Mouse (Mus musculus) forebrain, embryonic 16.5 days (tissue): ENCODE data around the gene Fcor. TPM values are rescaled to one million over a fixed set of nuclear protein-coding genes. Genes with fewer than 3 reads are reported as not detected.

Source experiments
- ATAC-seq: fragments of 200-750 bp; cut with Nextera tagmentation; 2 replicates; pipeline ENCODE4 v1.8.0; 2017; ENCODE audit warnings: mild to moderate bottlenecking, moderate library complexity
- H3K27ac ChIP-seq: fragments of 300-500 bp; sonication (generic); 2 replicates; pipeline ENCODE4 v1.5.1; 2014; ENCODE audit warnings: low read length, control low read depth
- H3K27me3 ChIP-seq: fragments of 300-500 bp; sonication (generic); replicated peaks from 2 replicates; pipeline ENCODE4 v1.6.1; 2014; ENCODE audit warnings: low read length; ENCODE audit not compliant: control insufficient read depth, insufficient read depth
- H3K36me3 ChIP-seq: fragments of 300-500 bp; sonication (generic); 2 replicates; pipeline ENCODE4 v1.6.1; 2014; ENCODE audit not compliant: control insufficient read depth, insufficient read depth
- H3K4me1 ChIP-seq: fragments of 300-500 bp; sonication (generic); replicated peaks from 2 replicates; pipeline ENCODE4 v1.6.1; 2014; ENCODE audit warnings: low read length; ENCODE audit not compliant: control insufficient read depth, insufficient read depth
- H3K4me2 ChIP-seq: fragments of 300-500 bp; sonication (generic); 2 replicates; pipeline ENCODE4 v1.6.1; 2014; ENCODE audit warnings: mild to moderate bottlenecking, low read length, control low read depth
- H3K4me3 ChIP-seq: fragments of 300-500 bp; sonication (generic); replicated peaks from 2 replicates; pipeline ENCODE4 v1.5.1; 2014; ENCODE audit warnings: mild to moderate bottlenecking, low read length, control low read depth
- H3K9ac ChIP-seq: fragments of 300-500 bp; sonication (generic); replicated peaks from 2 replicates; pipeline ENCODE4 v1.6.1; 2014; ENCODE audit warnings: low read depth, low read length, control low read depth
- H3K9me3 ChIP-seq: fragments of 300-500 bp; sonication (generic); 2 replicates; pipeline ENCODE4 v1.6.1; 2016; ENCODE audit warnings: low read length; ENCODE audit not compliant: control insufficient read depth
- WGBS: fragments of 180-500 bp; shearing (Covaris S2); extraction: QIAGEN DNeasy Blood & Tissue Kit; methylation state at CpG from one replicate; pipeline ENCODE4 v1.1.7; 2014; 5-methylcytosine and 5-hydroxymethylcytosine counted together
- polyA plus RNA-seq: library from polyadenylated mRNA; unstranded; fragments of >200 nt; fragmentation: Nextera tagmentation; extraction: Ambion mirVana; gene quantifications from 2 replicates; pipeline ENCODE4 v1.2.1, GENCODE M21; 2015

Gene Fcor
- polyA plus RNA-seq, 1 experiment from 2014 or later, result 14.2 TPM

GRCm38 (mm10) chr8:3656725-3657381, 15.3 kb downstream of the Fcor start:
- no peak overlapping the region for H3K27ac ChIP-seq
- no peaks in the 10 kb centered on the region for H3K36me3 ChIP-seq
- peaks cover 4% of the 10 kb centered on the region; the same call in 1 of the 2 replicates for H3K4me1 ChIP-seq
- no peaks in the 10 kb centered on the region for H3K27me3 ChIP-seq
- ATAC-seq, result peak; percentile 43; the same call in 1 of the 2 replicates
- WGBS, result 18% methylated on average over 7 of the region's 7 CpGs
- H3K9ac ChIP-seq, result no peak overlapping the region
- no peaks in the 10 kb centered on the region for H3K9me3 ChIP-seq
- no peak overlapping the region; the same call in 1 of the 2 replicates for H3K4me3 ChIP-seq
- H3K4me2 ChIP-seq, result peak overlapping the region; percentile 25; the same call in 1 of the 2 replicates

GRCm38 (mm10) chr8:3655526-3655925, 16.6 kb downstream of the Fcor start, which contains the start of gene Retn:
Gene Retn (plus strand): TSS chr8:3655770.
- no peak within 1 kb of the TSS for H3K4me3 ChIP-seq
- no peaks in the 10 kb centered on the region for H3K27me3 ChIP-seq
- 74% methylated on average over 3 of the region's 3 CpGs for WGBS
- no peak within 1 kb of the TSS for H3K9ac ChIP-seq
- no peak for ATAC-seq
- H3K27ac ChIP-seq, result no peak within 1 kb of the TSS
- no peak within 1 kb of the TSS for H3K4me2 ChIP-seq
- H3K36me3 ChIP-seq, result no peaks in the 10 kb centered on the region
- no peaks in the 10 kb centered on the region for H3K9me3 ChIP-seq
- peaks cover 4% of the 10 kb centered on the region; the same call in 1 of the 2 replicates for H3K4me1 ChIP-seq

- ATAC-seq, result no peak
- Histone ChIP-seq H3K36me3 (no peaks in the 10 kb centered on the region), H3K27me3 (no peaks in the 10 kb centered on the region), H3K4me2 (no peak overlapping the region), H3K9ac (no peak overlapping the region), H3K4me1 (peaks cover 4% of the 10 kb centered on the region; the same call in 1 of the 2 replicates), H3K9me3 (no peaks in the 10 kb centered on the region), H3K27ac (no peak overlapping the region), H3K4me3 (no peak overlapping the region)
- WGBS, result 78% methylated on average over 11 of the region's 11 CpGs
These were observed 17.2 kb downstream of the Fcor start for GRCm38 (mm10) chr8:3654726-3655508.

- Histone ChIP-seq H3K9ac (no peak overlapping the region), H3K27me3 (no peaks in the 10 kb centered on the region), H3K4me1 (peaks cover 4% of the 10 kb centered on the region; the same call in 1 of the 2 replicates), H3K27ac (no peak overlapping the region), H3K4me2 (no peak overlapping the region), H3K4me3 (no peak overlapping the region), H3K9me3 (no peaks in the 10 kb centered on the region), H3K36me3 (no peaks in the 10 kb centered on the region)
- WGBS, result 65% methylated on average over 3 of the region's 3 CpGs
- ATAC-seq, result no peak
These were observed 19.3 kb downstream of the Fcor start for GRCm38 (mm10) chr8:3652845-3653244.

- Histone ChIP-seq H3K4me1 (no peaks in the 10 kb centered on the region), H3K9me3 (no peaks in the 10 kb centered on the region), H3K27ac (no peak overlapping the region), H3K4me2 (no peak overlapping the region), H3K9ac (no peak overlapping the region), H3K36me3 (no peaks in the 10 kb centered on the region), H3K27me3 (no peaks in the 10 kb centered on the region), H3K4me3 (no peak overlapping the region)
- WGBS, result 42% methylated on average over 1 of the region's 1 CpGs
- ATAC-seq, result no peak
These were observed 23.2 kb downstream of the Fcor start for GRCm38 (mm10) chr8:3648990-3649389.

GRCm38 (mm10) chr8:3648268-3648667, 23.9 kb downstream of the Fcor start:
- H3K27ac ChIP-seq, result no peak overlapping the region
- H3K4me3 ChIP-seq, result no peak overlapping the region
- no peaks in the 10 kb centered on the region for H3K36me3 ChIP-seq
- H3K9ac ChIP-seq, result no peak overlapping the region
- H3K9me3 ChIP-seq, result no peaks in the 10 kb centered on the region
- no peak overlapping the region for H3K4me2 ChIP-seq
- WGBS, result 85% methylated on average over 2 of the region's 2 CpGs
- ATAC-seq, result no peak
- H3K27me3 ChIP-seq, result no peaks in the 10 kb centered on the region
- H3K4me1 ChIP-seq, result no peaks in the 10 kb centered on the region

GRCm38 (mm10) chr8:3647561-3647960, 24.6 kb downstream of the Fcor start:
- Histone ChIP-seq H3K27ac (no peak overlapping the region), H3K4me3 (no peak overlapping the region), H3K9me3 (no peaks in the 10 kb centered on the region), H3K4me2 (no peak overlapping the region), H3K27me3 (no peaks in the 10 kb centered on the region), H3K36me3 (no peaks in the 10 kb centered on the region), H3K4me1 (no peaks in the 10 kb centered on the region), H3K9ac (no peak overlapping the region)
- no peak for ATAC-seq
- WGBS, result 84% methylated on average over 4 of the region's 4 CpGs

GRCm38 (mm10) chr8:3646824-3647531, 25.2 kb downstream of the Fcor start:
- WGBS, result 83% methylated on average over 6 of the region's 6 CpGs
- H3K9ac ChIP-seq, result no peak overlapping the region
- no peaks in the 10 kb centered on the region for H3K9me3 ChIP-seq
- ATAC-seq, result no peak
- no peaks in the 10 kb centered on the region for H3K4me1 ChIP-seq
- H3K27me3 ChIP-seq, result no peaks in the 10 kb centered on the region
- H3K27ac ChIP-seq, result no peak overlapping the region
- H3K36me3 ChIP-seq, result no peaks in the 10 kb centered on the region
- no peak overlapping the region for H3K4me3 ChIP-seq
- H3K4me2 ChIP-seq, result no peak overlapping the region

- Histone ChIP-seq H3K9me3 (no peaks in the 10 kb centered on the region), H3K4me3 (no peak overlapping the region), H3K4me1 (no peaks in the 10 kb centered on the region), H3K27ac (no peak overlapping the region), H3K27me3 (no peaks in the 10 kb centered on the region), H3K9ac (no peak overlapping the region), H3K4me2 (no peak overlapping the region), H3K36me3 (no peaks in the 10 kb centered on the region)
- no peak for ATAC-seq
- WGBS, result 29% methylated on average over 5 of the region's 5 CpGs
These were observed 26.4 kb downstream of the Fcor start for GRCm38 (mm10) chr8:3645804-3646203.
